Mouse (Mus musculus) intestine, postnatal 0 days (tissue): ENCODE measurements around the gene Epn1. TPM values are rescaled to one million over a fixed set of nuclear protein-coding genes. Genes with fewer than 3 reads are reported as not detected.

Source experiments
- ATAC-seq: fragments of 200-750 bp; cut with Nextera tagmentation; 2 replicates; pipeline ENCODE4 v1.8.0; 2017; ENCODE audit warnings: mild to moderate bottlenecking, moderate TSS enrichment, moderate library complexity
- H3K27ac ChIP-seq: fragments of 300-500 bp; sonication (generic); 2 replicates; pipeline ENCODE4 v1.5.1; 2014; ENCODE audit warnings: mild to moderate bottlenecking, low read depth, low read length, moderate library complexity
- H3K27me3 ChIP-seq: fragments of 300-500 bp; sonication (generic); replicated peaks from 2 replicates; pipeline ENCODE4 v1.6.1; 2014; ENCODE audit warnings: low read length, mixed read lengths; ENCODE audit not compliant: control insufficient read depth, insufficient read depth
- H3K36me3 ChIP-seq: fragments of 300-500 bp; sonication (generic); 2 replicates; pipeline ENCODE4 v1.6.1; 2014; ENCODE audit warnings: mild to moderate bottlenecking, moderate library complexity; ENCODE audit not compliant: control insufficient read depth, insufficient read depth
- H3K4me1 ChIP-seq: fragments of 300-500 bp; sonication (generic); replicated peaks from 2 replicates; pipeline ENCODE4 v1.6.1; 2014; ENCODE audit warnings: antibody characterized with exemption, low read length, mixed read lengths; ENCODE audit not compliant: control insufficient read depth, insufficient read depth
- H3K4me2 ChIP-seq: fragments of 300-500 bp; sonication (generic); replicated peaks from 2 replicates; pipeline ENCODE4 v1.6.1; 2014; ENCODE audit warnings: low read depth, mild to moderate bottlenecking, moderate library complexity
- H3K4me3 ChIP-seq: fragments of 300-500 bp; sonication (generic); 2 replicates; pipeline ENCODE4 v1.5.1; 2014; ENCODE audit warnings: low read depth, low read length
- H3K9ac ChIP-seq: fragments of 300-500 bp; sonication (generic); 2 replicates; pipeline ENCODE4 v1.6.1; 2014; ENCODE audit warnings: mild to moderate bottlenecking, low read depth, low read length
- H3K9me3 ChIP-seq: fragments of 300-500 bp; sonication (generic); 2 replicates; pipeline ENCODE4 v1.6.1; 2016; ENCODE audit warnings: mixed run types; ENCODE audit not compliant: control insufficient read depth
- CTCF ChIP-seq: sonication (generic); IDR thresholded peaks from 2 replicates; pipeline ENCODE4 v1.5.1; 2016; ENCODE audit warnings: low read depth, mild to moderate bottlenecking, control low read depth, antibody characterized with exemption, moderate library complexity
- WGBS: fragments of 180-500 bp; shearing (Covaris S2); extraction: QIAGEN DNeasy Blood & Tissue Kit; methylation state at CpG from one replicate; pipeline ENCODE4 v1.1.7; 2014; 5-methylcytosine and 5-hydroxymethylcytosine counted together
- polyA plus RNA-seq: library from polyadenylated mRNA; unstranded; fragments of >200 nt; fragmentation: Nextera tagmentation; extraction: Ambion mirVana; gene quantifications from 2 replicates; pipeline ENCODE4 v1.2.1, GENCODE M21; 2015

Gene Epn1
- polyA plus RNA-seq, 1 experiment from 2014 or later, result 98.0 TPM

DNA sequence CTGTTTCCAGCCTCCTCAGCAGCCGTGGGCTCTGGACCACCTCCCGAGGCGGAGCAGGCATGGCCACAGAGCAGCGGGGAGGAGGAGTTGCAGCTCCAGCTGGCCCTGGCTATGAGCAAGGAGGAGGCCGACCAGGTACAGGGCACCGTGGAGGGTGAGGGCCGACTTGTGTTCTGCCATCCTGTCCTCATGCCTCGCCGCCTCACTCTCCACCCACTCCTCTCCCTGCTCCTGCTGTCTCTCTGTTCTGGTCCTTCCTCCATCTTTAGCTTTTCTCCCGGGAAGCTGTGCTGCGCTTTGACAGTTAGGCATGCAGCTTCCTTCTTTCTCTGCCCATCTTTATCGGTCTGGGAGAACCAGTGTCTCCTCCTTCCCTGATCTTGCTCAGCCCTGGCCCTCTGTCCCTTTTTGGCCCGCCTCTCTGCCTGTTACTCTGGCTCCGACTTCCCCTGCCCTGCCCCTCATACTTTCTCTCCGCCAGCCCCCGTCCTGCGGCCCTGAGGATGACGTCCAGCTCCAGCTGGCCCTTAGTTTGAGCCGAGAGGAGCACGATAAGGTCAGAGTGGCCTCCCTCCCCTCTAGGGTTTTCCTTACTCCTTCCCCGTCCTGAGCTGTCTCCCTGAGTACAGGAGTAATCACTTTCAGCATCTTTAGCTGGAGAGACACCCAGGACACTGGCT lies 12.9 kb downstream of the Epn1 start:
- H3K4me2 ChIP-seq, result no peak overlapping the region
- TF ChIP-seq CTCF, result no peak
- no peaks in the 10 kb centered on the region for H3K27me3 ChIP-seq
- peaks cover 80% of the 10 kb centered on the region for H3K36me3 ChIP-seq
- no peak overlapping the region for H3K9ac ChIP-seq
- 83% methylated on average over 19 of the region's 21 CpGs for WGBS
- H3K4me1 ChIP-seq, result peaks cover 9% of the 10 kb centered on the region; the same call in 1 of the 2 replicates
- H3K4me3 ChIP-seq, result no peak overlapping the region
- H3K27ac ChIP-seq, result peak overlapping the region; percentile 41
- no peak for ATAC-seq
- H3K9me3 ChIP-seq, result no peaks in the 10 kb centered on the region

DNA sequence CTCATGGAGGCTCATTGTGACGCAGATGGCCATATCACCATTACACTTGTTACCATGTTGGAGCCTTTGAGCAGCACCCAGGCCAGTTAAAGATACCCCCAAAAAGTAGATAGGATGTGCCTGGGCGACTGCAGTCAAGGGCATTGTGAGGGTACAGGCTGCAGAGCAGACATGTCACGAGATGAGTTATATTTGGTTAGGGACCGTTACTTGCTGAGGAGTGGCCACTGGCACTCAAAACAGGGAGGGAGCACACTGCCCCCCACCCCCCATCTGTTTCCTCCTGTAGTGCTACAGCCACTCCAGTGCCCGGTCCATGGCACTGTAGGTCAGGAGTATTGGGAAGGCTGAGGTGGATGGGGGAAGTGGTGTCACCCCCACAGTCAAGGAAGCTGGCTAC lies 18.7 kb downstream of the Epn1 start:
- Histone ChIP-seq H3K9ac (no peak overlapping the region), H3K4me2 (no peak overlapping the region), H3K4me1 (no peaks in the 10 kb centered on the region), H3K36me3 (peaks cover 50% of the 10 kb centered on the region), H3K4me3 (no peak overlapping the region), H3K27ac (no peak overlapping the region), H3K27me3 (no peaks in the 10 kb centered on the region), H3K9me3 (no peaks in the 10 kb centered on the region)
- WGBS, result 94% methylated on average over 5 of the region's 5 CpGs
- ATAC-seq, result no peak
- TF ChIP-seq CTCF, result no peak

DNA sequence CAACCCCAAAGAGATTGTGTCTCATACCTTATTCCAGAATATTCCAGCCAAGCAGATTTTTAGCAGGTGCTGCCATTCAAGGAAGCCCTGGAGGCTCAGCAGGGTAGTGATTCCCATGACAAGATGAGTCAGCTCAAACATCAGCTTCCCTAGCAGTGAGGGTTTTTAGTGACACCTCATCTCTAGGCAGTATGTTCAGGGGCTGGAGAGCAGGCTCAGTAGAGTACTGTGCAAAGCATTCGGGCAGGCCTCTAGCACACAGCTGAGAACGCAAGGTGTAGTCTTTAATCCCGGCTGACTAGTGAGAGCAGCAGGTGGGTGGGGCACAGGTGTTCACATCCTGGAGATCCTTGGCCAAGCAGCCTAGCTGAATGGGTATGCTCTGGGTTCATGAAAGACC lies 19.8 kb downstream of the Epn1 start:
- Histone ChIP-seq H3K9ac (no peak overlapping the region), H3K4me2 (no peak overlapping the region), H3K9me3 (no peaks in the 10 kb centered on the region), H3K27ac (no peak overlapping the region), H3K36me3 (peaks cover 39% of the 10 kb centered on the region), H3K4me3 (no peak overlapping the region), H3K4me1 (no peaks in the 10 kb centered on the region), H3K27me3 (no peaks in the 10 kb centered on the region)
- no peak for ATAC-seq
- WGBS, result 62% methylated on average over 3 of the region's 3 CpGs
- TF ChIP-seq CTCF, result no peak

DNA sequence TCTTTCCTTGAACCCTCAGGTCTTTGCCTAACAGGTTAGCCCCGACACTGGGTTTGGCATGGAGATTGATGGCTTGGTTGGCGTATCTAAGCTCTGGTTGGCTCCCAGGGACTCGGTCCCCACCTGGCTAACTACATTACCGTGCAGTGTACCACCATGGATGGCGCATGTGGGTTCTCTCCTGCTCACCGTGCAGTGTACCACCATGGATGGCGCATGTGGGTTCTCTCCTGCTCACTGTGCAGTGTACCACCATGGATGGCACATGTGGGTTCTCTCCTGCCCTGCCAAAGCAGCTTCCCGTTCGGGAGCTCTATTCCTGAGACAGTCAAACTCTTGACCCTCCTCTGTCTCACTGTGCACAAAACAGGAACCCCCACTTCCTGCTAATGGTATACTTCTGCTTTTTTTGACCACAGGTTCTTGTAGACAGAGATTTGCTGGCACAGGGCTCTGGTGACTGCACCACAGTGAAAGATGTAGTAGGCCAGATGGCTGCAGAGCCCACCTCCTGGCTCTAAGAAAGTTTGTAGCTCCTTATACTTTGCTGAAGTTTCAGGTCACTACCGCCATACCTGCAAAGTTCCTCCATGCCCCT lies 21.1 kb downstream of the Epn1 start:
- Histone ChIP-seq H3K4me2 (no peak overlapping the region), H3K4me1 (no peaks in the 10 kb centered on the region), H3K9ac (no peak overlapping the region), H3K4me3 (no peak overlapping the region), H3K27ac (no peak overlapping the region), H3K36me3 (peaks cover 26% of the 10 kb centered on the region), H3K27me3 (no peaks in the 10 kb centered on the region), H3K9me3 (no peaks in the 10 kb centered on the region)
- no peak for ATAC-seq
- WGBS, result 84% methylated on average over 10 of the region's 10 CpGs
- TF ChIP-seq CTCF, result no peak

DNA sequence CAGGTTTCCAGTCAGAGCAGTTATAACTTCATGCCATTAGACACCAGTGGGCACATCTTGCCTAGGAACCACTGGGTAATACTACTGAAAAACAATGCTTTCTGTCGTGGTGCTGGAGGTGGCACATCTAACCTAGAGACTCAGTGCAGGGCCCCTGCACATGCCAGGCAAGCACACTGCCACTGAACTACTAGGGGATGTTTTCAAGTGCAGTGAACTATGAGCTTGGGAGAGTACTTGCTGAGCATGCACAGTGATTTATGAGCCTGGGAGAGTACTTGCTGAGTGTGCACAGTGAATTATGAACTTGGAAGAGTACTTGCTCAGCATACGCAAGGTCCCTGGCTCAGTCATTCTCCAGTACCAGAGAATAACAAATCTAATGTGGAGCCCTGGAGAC lies 22.5 kb downstream of the Epn1 start:
- Histone ChIP-seq H3K4me2 (no peak overlapping the region), H3K9ac (no peak overlapping the region), H3K27ac (0 out of 2 replicates have a peak overlapping the region, but pooled peaks have one; percentile 46), H3K4me1 (no peaks in the 10 kb centered on the region), H3K9me3 (no peaks in the 10 kb centered on the region), H3K4me3 (no peak overlapping the region), H3K27me3 (no peaks in the 10 kb centered on the region), H3K36me3 (peaks cover 17% of the 10 kb centered on the region)
- peak; percentile 60 for ATAC-seq
- 72% methylated on average over 2 of the region's 2 CpGs for WGBS
- no peak for TF ChIP-seq CTCF

DNA sequence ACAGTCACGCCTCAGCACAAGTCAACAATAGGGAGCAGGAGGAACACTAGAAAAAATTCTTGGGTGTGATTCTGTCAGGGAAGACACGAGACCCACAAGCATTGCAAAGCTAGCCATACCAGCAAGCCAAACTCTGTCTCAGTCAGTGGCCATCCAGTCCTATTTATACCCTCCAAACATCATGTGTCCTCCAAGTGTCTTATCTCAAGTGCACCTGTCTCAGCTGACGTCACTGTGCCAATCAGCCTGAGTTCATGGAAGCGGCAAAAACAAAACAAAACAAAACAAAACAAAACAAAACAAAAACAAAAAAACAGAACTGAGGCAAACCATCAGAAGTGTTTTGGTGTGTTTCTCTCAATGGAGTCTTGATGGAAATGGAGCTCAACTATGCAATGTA lies 28.2 kb downstream of the Epn1 start:
- no peak for TF ChIP-seq CTCF
- Histone ChIP-seq H3K4me3 (no peak overlapping the region), H3K4me2 (no peak overlapping the region), H3K9me3 (no peaks in the 10 kb centered on the region), H3K27me3 (no peaks in the 10 kb centered on the region), H3K36me3 (no peaks in the 10 kb centered on the region), H3K4me1 (no peaks in the 10 kb centered on the region), H3K9ac (no peak overlapping the region), H3K27ac (no peak overlapping the region)
- WGBS, result 70% methylated on average over 4 of the region's 4 CpGs
- no peak for ATAC-seq
